Mouse (Mus musculus): ENCODE results near the gene Mitd1.

- TF ChIP-seq CTCF (IDR thresholded peaks at IDR 0.05; ENCODE audit: insufficient read depth, low read depth, low read length) (no peak), POLR2A (IDR thresholded peaks at IDR 0.05; ENCODE audit: insufficient read depth, low read depth, low read length) (no peak)
Observed at GRCm38 (mm10) chr1:37867056-37867455, 23.2 kb downstream of the Mitd1 start.
